Mouse (Mus musculus) forebrain, postnatal 0 days (tissue): ENCODE data around the gene Mlh1. TPM values are rescaled to one million over a fixed set of nuclear protein-coding genes. Genes with fewer than 3 reads are reported as not detected.

Experiments
- ATAC-seq: fragments of 200-750 bp; cut with Nextera tagmentation; 2 replicates; pipeline ENCODE4 v1.8.0; 2017; ENCODE audit warnings: mild to moderate bottlenecking, moderate library complexity
- DNase-seq: peaks from one replicate; pipeline ENCODE4 v3.0.0-alpha.2; 2015
- H3K27ac ChIP-seq: fragments of 300-500 bp; sonication (generic); 2 replicates; pipeline ENCODE4 v1.5.1; 2014; ENCODE audit warnings: low read depth, mild to moderate bottlenecking, antibody characterized with exemption, low read length, moderate library complexity, mixed read lengths
- H3K27me3 ChIP-seq: fragments of 300-500 bp; sonication (generic); 2 replicates; pipeline ENCODE4 v1.6.1; 2014; ENCODE audit warnings: mild to moderate bottlenecking, low read length, mixed read lengths; ENCODE audit not compliant: insufficient read depth
- H3K36me3 ChIP-seq: fragments of 300-500 bp; sonication (generic); 2 replicates; pipeline ENCODE4 v1.6.1; 2014; ENCODE audit warnings: mild to moderate bottlenecking, moderate library complexity; ENCODE audit not compliant: insufficient read depth
- H3K4me1 ChIP-seq: fragments of 300-500 bp; sonication (generic); 2 replicates; pipeline ENCODE4 v1.6.1; 2014; ENCODE audit warnings: antibody characterized with exemption; ENCODE audit not compliant: insufficient read depth
- H3K4me2 ChIP-seq: fragments of 300-500 bp; sonication (generic); 2 replicates; pipeline ENCODE4 v1.6.1; 2014; ENCODE audit warnings: low read depth, mild to moderate bottlenecking, moderate library complexity
- H3K4me3 ChIP-seq: fragments of 300-500 bp; sonication (generic); 2 replicates; pipeline ENCODE4 v1.5.1; 2014; ENCODE audit warnings: low read depth, low read length, mixed read lengths
- H3K9ac ChIP-seq: fragments of 300-500 bp; sonication (generic); 2 replicates; pipeline ENCODE4 v1.6.1; 2014; ENCODE audit warnings: mild to moderate bottlenecking
- H3K9me3 ChIP-seq: fragments of 300-500 bp; sonication (generic); 2 replicates; pipeline ENCODE4 v1.6.1; 2016; ENCODE audit warnings: low read length
- CTCF ChIP-seq: sonication (generic); IDR thresholded peaks from 2 replicates; pipeline ENCODE4 v1.5.1; 2016; ENCODE audit warnings: antibody characterized with exemption, control low read depth, low read depth
- WGBS: fragments of 180-500 bp; shearing (Covaris S2); extraction: QIAGEN DNeasy Blood & Tissue Kit; methylation state at CpG from one replicate; pipeline ENCODE4 v1.1.7; 2014; 5-methylcytosine and 5-hydroxymethylcytosine counted together
- polyA plus RNA-seq: library from polyadenylated mRNA; unstranded; fragments of >200 nt; fragmentation: Nextera tagmentation; extraction: Ambion mirVana; gene quantifications from 2 replicates; pipeline ENCODE4 v1.2.1, GENCODE M21; 2015
- total RNA-seq: library from RNA; depleted of rRNA; stranded (reverse); fragments of >200 nt; gene quantifications from 2 replicates; pipeline ENCODE4 v1.2.3, GENCODE M21; 2014

Mlh1 gene
- total and polyA plus RNA-seq, 2 experiments from 2014 or later = 18.4 to 23.6 TPM

GRCm38 (mm10) chr9:111209158-111209699 lies 62.4 kb downstream of the Mlh1 start:
- H3K4me1 ChIP-seq = no peaks in the 10 kb centered on the region
- no peaks in the 10 kb centered on the region for H3K27me3 ChIP-seq
- 94% methylated on average over 7 of the region's 7 CpGs for WGBS
- no peak for ATAC-seq
- no peak overlapping the region for H3K9ac ChIP-seq
- DNase-seq = no peak
- H3K4me3 ChIP-seq = no peak overlapping the region
- H3K27ac ChIP-seq = no peak overlapping the region
- TF ChIP-seq CTCF = no peak
- no peak overlapping the region for H3K4me2 ChIP-seq
- H3K9me3 ChIP-seq = no peaks in the 10 kb centered on the region
- H3K36me3 ChIP-seq = peaks cover 19% of the 10 kb centered on the region

GRCm38 (mm10) chr9:111208185-111208584 lies 63.4 kb downstream of the Mlh1 start:
- ATAC-seq (no peak), DNase-seq (no peak)
- H3K4me1 ChIP-seq = no peaks in the 10 kb centered on the region
- no peak overlapping the region for H3K4me2 ChIP-seq
- no peaks in the 10 kb centered on the region for H3K9me3 ChIP-seq
- H3K9ac ChIP-seq = no peak overlapping the region
- H3K27ac ChIP-seq = no peak overlapping the region
- no peak for TF ChIP-seq CTCF
- peaks cover 17% of the 10 kb centered on the region for H3K36me3 ChIP-seq
- no peaks in the 10 kb centered on the region for H3K27me3 ChIP-seq
- no peak overlapping the region for H3K4me3 ChIP-seq
- WGBS = 95% methylated on average over 3 of the region's 3 CpGs

- Histone ChIP-seq H3K9me3 (no peaks in the 10 kb centered on the region), H3K9ac (no peak overlapping the region), H3K4me3 (no peak overlapping the region), H3K4me1 (no peaks in the 10 kb centered on the region), H3K27ac (no peak overlapping the region), H3K27me3 (no peaks in the 10 kb centered on the region), H3K4me2 (no peak overlapping the region), H3K36me3 (peaks cover 17% of the 10 kb centered on the region)
- ATAC-seq = no peak
- WGBS = 71% methylated on average over 3 of the region's 3 CpGs
- no peak for DNase-seq
- TF ChIP-seq CTCF = no peak
Measured at GRCm38 (mm10) chr9:111207683-111208082, 63.9 kb downstream of the Mlh1 start.

GRCm38 (mm10) chr9:111204601-111205375 lies 66.8 kb downstream of the Mlh1 start:
- no peak for ATAC-seq
- WGBS = 71% methylated on average over 9 of the region's 9 CpGs
- no peak for TF ChIP-seq CTCF

GRCm38 (mm10) chr9:111200208-111200607 lies 71.4 kb downstream of the Mlh1 start:
- H3K4me2 ChIP-seq = no peak overlapping the region
- no peak for TF ChIP-seq CTCF
- H3K4me3 ChIP-seq = no peak overlapping the region
- H3K27me3 ChIP-seq = no peaks in the 10 kb centered on the region
- H3K27ac ChIP-seq = no peak overlapping the region
- H3K36me3 ChIP-seq = peaks cover 10% of the 10 kb centered on the region
- ATAC-seq (no peak), DNase-seq (no peak)
- no peaks in the 10 kb centered on the region for H3K9me3 ChIP-seq
- H3K4me1 ChIP-seq = no peaks in the 10 kb centered on the region
- H3K9ac ChIP-seq = no peak overlapping the region

More at GRCm38 (mm10) chr9:111204601-111205375, 66.8 kb downstream of the Mlh1 start:
- no peaks in the 10 kb centered on the region for H3K9me3 ChIP-seq
- H3K9ac ChIP-seq = no peak overlapping the region
- H3K4me3 ChIP-seq = no peak overlapping the region
- DNase-seq = peak; percentile 5
- H3K4me2 ChIP-seq = no peak overlapping the region
- H3K27ac ChIP-seq = no peak overlapping the region; the same call in 1 of the 2 replicates
- H3K27me3 ChIP-seq = no peaks in the 10 kb centered on the region
- H3K36me3 ChIP-seq = peaks cover 23% of the 10 kb centered on the region
- no peaks in the 10 kb centered on the region for H3K4me1 ChIP-seq

GRCm38 (mm10) chr9:111198332-111198731 lies 73.3 kb downstream of the Mlh1 start:
- Histone ChIP-seq H3K4me1 (no peaks in the 10 kb centered on the region), H3K9me3 (no peaks in the 10 kb centered on the region), H3K4me2 (no peak overlapping the region), H3K27ac (no peak overlapping the region), H3K36me3 (peaks cover 10% of the 10 kb centered on the region), H3K4me3 (no peak overlapping the region), H3K27me3 (no peaks in the 10 kb centered on the region), H3K9ac (no peak overlapping the region)
- WGBS = 90% methylated on average over 1 of the region's 1 CpGs
- no peak for TF ChIP-seq CTCF
- no peak for ATAC-seq
- no peak for DNase-seq

GRCm38 (mm10) chr9:111197712-111198111 lies 73.9 kb downstream of the Mlh1 start:
- WGBS = 82% methylated on average over 4 of the region's 4 CpGs

More at GRCm38 (mm10) chr9:111197712-111198111, 73.9 kb downstream of the Mlh1 start:
- H3K4me2 ChIP-seq = no peak overlapping the region
- H3K27me3 ChIP-seq = no peaks in the 10 kb centered on the region
- no peak overlapping the region for H3K27ac ChIP-seq
- no peaks in the 10 kb centered on the region for H3K4me1 ChIP-seq
- no peak overlapping the region for H3K4me3 ChIP-seq
- DNase-seq (no peak), ATAC-seq (no peak)
- H3K9ac ChIP-seq = no peak overlapping the region
- no peak for TF ChIP-seq CTCF
- H3K9me3 ChIP-seq = no peaks in the 10 kb centered on the region
- peaks cover 10% of the 10 kb centered on the region for H3K36me3 ChIP-seq
